Mouse (Mus musculus): ENCODE results near the gene Begain. TPM values are rescaled to one million over a fixed set of nuclear protein-coding genes. Genes with fewer than 3 reads are reported as not detected.

Begain gene
- polyA plus RNA-seq, 1 experiment: 154 TPM

- DNase-seq (ENCODE audit: extremely low spot score in 1 of 2, low spot score in 1 of 2): no peak
These were observed 10.3 kb downstream of the Begain start for GRCm38 (mm10) chr12:109057736-109058135.

- DNase-seq (ENCODE audit: extremely low spot score in 1 of 2, low spot score in 1 of 2): no peak
These were observed 14.8 kb downstream of the Begain start for GRCm38 (mm10) chr12:109053020-109053806.

GRCm38 (mm10) chr12:109049949-109050348 lies 18.1 kb downstream of the Begain start:
- DNase-seq (ENCODE audit: extremely low spot score in 1 of 2, low spot score in 1 of 2): no peak

- no peak for DNase-seq (ENCODE audit: extremely low spot score in 1 of 2, low spot score in 1 of 2)
These were observed 22.4 kb downstream of the Begain start for GRCm38 (mm10) chr12:109045581-109045980.

GRCm38 (mm10) chr12:109044497-109044896 lies 23.5 kb downstream of the Begain start:
- no peak for DNase-seq (ENCODE audit: extremely low spot score in 1 of 2, low spot score in 1 of 2)

- DNase-seq (ENCODE audit: extremely low spot score in 1 of 2, low spot score in 1 of 2): peak in 1 of 2 experiments; percentile 29
These were observed 28.7 kb downstream of the Begain start for GRCm38 (mm10) chr12:109039311-109039710.

- peak in 1 of 2 experiments; percentile 30 for DNase-seq (ENCODE audit: extremely low spot score in 1 of 2, low spot score in 1 of 2)
These were observed 29.7 kb downstream of the Begain start for GRCm38 (mm10) chr12:109038179-109038819.

GRCm38 (mm10) chr12:109037026-109037425 lies 31.0 kb downstream of the Begain start:
- no peak for DNase-seq (ENCODE audit: extremely low spot score in 1 of 2, low spot score in 1 of 2)

- DNase-seq (ENCODE audit: extremely low spot score in 1 of 2, low spot score in 1 of 2): no peak
These were observed 44.2 kb downstream of the Begain start for GRCm38 (mm10) chr12:109023780-109024179.

GRCm38 (mm10) chr12:109022966-109023365 lies 45.1 kb downstream of the Begain start:
- DNase-seq (ENCODE audit: extremely low spot score in 1 of 2, low spot score in 1 of 2): no peak

GRCm38 (mm10) chr12:109022181-109022691 lies 45.8 kb downstream of the Begain start:
- DNase-seq (ENCODE audit: extremely low spot score in 1 of 2, low spot score in 1 of 2): no peak

GRCm38 (mm10) chr12:109010070-109010649 lies 57.9 kb downstream of the Begain start:
- DNase-seq (ENCODE audit: extremely low spot score in 1 of 2, low spot score in 1 of 2): peak in 1 of 2 experiments; percentile 24

- no peak for DNase-seq (ENCODE audit: extremely low spot score in 1 of 2, low spot score in 1 of 2)
These were observed 65.0 kb downstream of the Begain start for GRCm38 (mm10) chr12:109002978-109003377.

- peak in 1 of 2 experiments; percentile 10 for DNase-seq (ENCODE audit: extremely low spot score in 1 of 2, low spot score in 1 of 2)
These were observed 70.8 kb downstream of the Begain start for GRCm38 (mm10) chr12:108997249-108997648.

GRCm38 (mm10) chr12:108995976-108996636 lies 71.9 kb downstream of the Begain start:
- DNase-seq (ENCODE audit: extremely low spot score in 1 of 2, low spot score in 1 of 2): no peak

- peak in 1 of 2 experiments; percentile 37 for DNase-seq (ENCODE audit: extremely low spot score in 1 of 2, low spot score in 1 of 2)
These were observed 73.5 kb downstream of the Begain start for GRCm38 (mm10) chr12:108994436-108995031.

- no peak for DNase-seq (ENCODE audit: extremely low spot score in 1 of 2, low spot score in 1 of 2)
These were observed 75.0 kb downstream of the Begain start for GRCm38 (mm10) chr12:108993046-108993445.

- no peak for DNase-seq (ENCODE audit: extremely low spot score in 1 of 2, low spot score in 1 of 2)
These were observed 77.6 kb downstream of the Begain start for GRCm38 (mm10) chr12:108990425-108990824.

GRCm38 (mm10) chr12:108987448-108987847 lies 80.6 kb downstream of the Begain start:
- DNase-seq (ENCODE audit: extremely low spot score in 1 of 2, low spot score in 1 of 2): no peak

GRCm38 (mm10) chr12:108985025-108985424 lies 83.0 kb downstream of the Begain start:
- DNase-seq (ENCODE audit: extremely low spot score in 1 of 2, low spot score in 1 of 2): no peak

Measured in frontal cortex, adult 2 months (tissue).